Mouse (Mus musculus) lung, embryonic 16.5 days (tissue): ENCODE data around the gene Znrf3. TPM values are rescaled to one million over a fixed set of nuclear protein-coding genes. Genes with fewer than 3 reads are reported as not detected.

ENCODE experiments used
- ATAC-seq: fragments of 200-750 bp; cut with Nextera tagmentation; 2 replicates; pipeline ENCODE4 v1.8.0; 2017; ENCODE audit warnings: low read depth, mild to moderate bottlenecking, moderate library complexity
- H3K27ac ChIP-seq: fragments of 300-500 bp; sonication (generic); 2 replicates; pipeline ENCODE4 v1.5.1; 2014; ENCODE audit warnings: mild to moderate bottlenecking, control low read depth, low read length
- H3K27me3 ChIP-seq: fragments of 300-500 bp; sonication (generic); 2 replicates; pipeline ENCODE4 v1.6.1; 2014; ENCODE audit warnings: low read depth, low read length, mixed read lengths; ENCODE audit not compliant: control insufficient read depth, insufficient read depth
- H3K36me3 ChIP-seq: fragments of 300-500 bp; sonication (generic); 2 replicates; pipeline ENCODE4 v1.6.1; 2014; ENCODE audit warnings: low read length; ENCODE audit not compliant: control insufficient read depth, insufficient read depth
- H3K4me1 ChIP-seq: fragments of 300-500 bp; sonication (generic); replicated peaks from 2 replicates; pipeline ENCODE4 v1.6.1; 2014; ENCODE audit warnings: low read length, mixed read lengths; ENCODE audit not compliant: control insufficient read depth, insufficient read depth
- H3K4me2 ChIP-seq: fragments of 300-500 bp; sonication (generic); 2 replicates; pipeline ENCODE4 v1.6.1; 2014; ENCODE audit warnings: low read depth, low read length, control low read depth
- H3K4me3 ChIP-seq: fragments of 300-500 bp; sonication (generic); 2 replicates; pipeline ENCODE4 v1.5.1; 2014; ENCODE audit warnings: mild to moderate bottlenecking, low read length, control low read depth
- H3K9ac ChIP-seq: fragments of 300-500 bp; sonication (generic); 2 replicates; pipeline ENCODE4 v1.6.1; 2014; ENCODE audit warnings: low read length, control low read depth
- H3K9me3 ChIP-seq: fragments of 300-500 bp; sonication (generic); 2 replicates; pipeline ENCODE4 v1.6.1; 2016; ENCODE audit warnings: low read length; ENCODE audit not compliant: control insufficient read depth
- WGBS: fragments of 180-500 bp; shearing (Covaris S2); extraction: QIAGEN DNeasy Blood & Tissue Kit; methylation state at CpG from one replicate; pipeline ENCODE4 v1.1.7; 2014; 5-methylcytosine and 5-hydroxymethylcytosine counted together
- polyA plus RNA-seq: library from polyadenylated mRNA; unstranded; fragments of >200 nt; fragmentation: Nextera tagmentation; extraction: Ambion mirVana; gene quantifications from 2 replicates; pipeline ENCODE4 v1.2.1, GENCODE M21; 2015

Znrf3 gene
- polyA plus RNA-seq, 1 experiment from 2014 or later = 17.2 TPM

GRCm38 (mm10) chr11:5245431-5245830, 199.2 kb downstream of the Znrf3 start:
- H3K9me3 ChIP-seq = no peaks in the 10 kb centered on the region
- H3K4me3 ChIP-seq = no peak overlapping the region
- H3K4me1 ChIP-seq = peaks cover 37% of the 10 kb centered on the region
- no peak overlapping the region for H3K9ac ChIP-seq
- H3K27me3 ChIP-seq = no peaks in the 10 kb centered on the region
- ATAC-seq = no peak
- H3K36me3 ChIP-seq = peaks cover 6% of the 10 kb centered on the region
- H3K4me2 ChIP-seq = no peak overlapping the region
- WGBS = 59% methylated on average over 7 of the region's 7 CpGs
- H3K27ac ChIP-seq = 0 out of 2 replicates have a peak overlapping the region, but pooled peaks have one; percentile 75

- H3K4me1 ChIP-seq = peaks cover 40% of the 10 kb centered on the region
- no peak for ATAC-seq
- 15% methylated on average over 8 of the region's 8 CpGs for WGBS
- no peaks in the 10 kb centered on the region for H3K27me3 ChIP-seq
- H3K4me2 ChIP-seq = peak overlapping the region; percentile 28
- H3K4me3 ChIP-seq = no peak overlapping the region
- no peak overlapping the region for H3K9ac ChIP-seq
- H3K27ac ChIP-seq = peak overlapping the region; percentile 75
- H3K36me3 ChIP-seq = peaks cover 6% of the 10 kb centered on the region
- H3K9me3 ChIP-seq = no peaks in the 10 kb centered on the region
Measured at GRCm38 (mm10) chr11:5244749-5245130, 199.9 kb downstream of the Znrf3 start.

GRCm38 (mm10) chr11:5243812-5244748, 200.6 kb downstream of the Znrf3 start:
- Histone ChIP-seq H3K4me1 (peaks cover 46% of the 10 kb centered on the region), H3K9ac (peak overlapping the region; percentile 8; the same call in 1 of the 2 replicates), H3K27ac (peak overlapping the region; percentile 75), H3K36me3 (peaks cover 6% of the 10 kb centered on the region), H3K9me3 (no peaks in the 10 kb centered on the region), H3K4me3 (no peak overlapping the region), H3K27me3 (no peaks in the 10 kb centered on the region), H3K4me2 (peak overlapping the region; percentile 28)
- no peak for ATAC-seq
- WGBS = 41% methylated on average over 24 of the region's 24 CpGs

GRCm38 (mm10) chr11:5243208-5243607, 201.4 kb downstream of the Znrf3 start:
- WGBS = 87% methylated on average over 7 of the region's 7 CpGs
- Histone ChIP-seq H3K4me2 (no peak overlapping the region), H3K4me3 (no peak overlapping the region), H3K9me3 (no peaks in the 10 kb centered on the region), H3K36me3 (peaks cover 6% of the 10 kb centered on the region), H3K9ac (no peak overlapping the region), H3K27ac (0 out of 2 replicates have a peak overlapping the region, but pooled peaks have one; percentile 7), H3K4me1 (peaks cover 44% of the 10 kb centered on the region), H3K27me3 (no peaks in the 10 kb centered on the region)
- no peak for ATAC-seq

- ATAC-seq = peak; percentile 10; the same call in 1 of the 2 replicates
- H3K9me3 ChIP-seq = no peaks in the 10 kb centered on the region
- WGBS = 52% methylated on average over 8 of the region's 8 CpGs
- H3K4me3 ChIP-seq = no peak overlapping the region
- no peak overlapping the region for H3K9ac ChIP-seq
- H3K36me3 ChIP-seq = peaks cover 8% of the 10 kb centered on the region
- peak overlapping the region; percentile 69 for H3K27ac ChIP-seq
- H3K4me2 ChIP-seq = no peak overlapping the region
- H3K27me3 ChIP-seq = no peaks in the 10 kb centered on the region
- peaks cover 44% of the 10 kb centered on the region for H3K4me1 ChIP-seq
Measured at GRCm38 (mm10) chr11:5242158-5242557, 202.5 kb downstream of the Znrf3 start.

GRCm38 (mm10) chr11:5239706-5240690, 204.6 kb downstream of the Znrf3 start:
- peaks cover 12% of the 10 kb centered on the region for H3K36me3 ChIP-seq
- peaks cover 37% of the 10 kb centered on the region for H3K4me1 ChIP-seq
- H3K27ac ChIP-seq = peak overlapping the region; percentile 93
- no peaks in the 10 kb centered on the region for H3K27me3 ChIP-seq
- peak overlapping the region; percentile 7 for H3K4me2 ChIP-seq
- no peaks in the 10 kb centered on the region for H3K9me3 ChIP-seq
- WGBS = 5% methylated on average over 10 of the region's 10 CpGs
- H3K9ac ChIP-seq = peak overlapping the region; percentile 31
- ATAC-seq = peak; percentile 92
- no peak overlapping the region for H3K4me3 ChIP-seq

Other genes with a start within 250 kb of the Znrf3 start
- 18.6 and 20.5 TPM in 2 replicates for gene Kremen1, start 183.3 kb downstream of the Znrf3 start, polyA plus RNA-seq
- 201 and 221 TPM in 2 replicates for gene Xbp1, start 75.8 kb upstream of the Znrf3 start, polyA plus RNA-seq
- 18.0 and 18.6 TPM in 2 replicates for gene Ccdc117, start 97.3 kb upstream of the Znrf3 start, polyA plus RNA-seq
- gene Ankrd36, start 124.8 kb upstream of the Znrf3 start, polyA plus RNA-seq = 0.04 TPM in 1 of 2 replicates, not detected in the other